Mouse (Mus musculus): Measurements from ENCODE around the gene Gstp2. TPM values are rescaled to one million over a fixed set of nuclear protein-coding genes. Genes with fewer than 3 reads are reported as not detected.

The Gstp2 gene
- polyA plus RNA-seq, 1 experiment: 10.0 TPM

GRCm38 (mm10) chr19:4059069-4059740 is 13.4 kb upstream of the Gstp2 start, which contains the start of gene Gstp3:
Gene Gstp3, minus strand, starts transcription at chr19:4059569.
- Histone ChIP-seq H3K27ac (ENCODE audit: insufficient read depth, low read length) (no peak within 1 kb of the TSS), H3K27me3 (ENCODE audit: control insufficient read depth, insufficient read depth, low read length) (no peaks in the 10 kb centered on the region), H3K4me1 (ENCODE audit: control insufficient read depth, insufficient read depth, low read length) (peaks cover 16% of the 10 kb centered on the region), H3K4me3 (replicated peaks; ENCODE audit: insufficient read depth, low read depth, low read length) (no peak within 1 kb of the TSS)
- WGBS: 87% methylated on average over 15 of the region's 15 CpGs
- no peak for TF ChIP-seq CTCF (IDR thresholded peaks at IDR 0.05; ENCODE audit: borderline replicate concordance, insufficient read depth, low read depth, low read length)
- TF ChIP-seq POLR2A (IDR thresholded peaks at IDR 0.05; ENCODE audit: borderline replicate concordance, insufficient read depth, low read length): no peak
- DNase-seq: peak in 1 of 2 experiments; percentile 3

- no peak for TF ChIP-seq POLR2A (IDR thresholded peaks at IDR 0.05; ENCODE audit: borderline replicate concordance, insufficient read depth, low read length)
- TF ChIP-seq CTCF (IDR thresholded peaks at IDR 0.05; ENCODE audit: borderline replicate concordance, insufficient read depth, low read depth, low read length): no peak
- Histone ChIP-seq H3K27ac (ENCODE audit: insufficient read depth, low read length) (no peak overlapping the region), H3K4me3 (replicated peaks; ENCODE audit: insufficient read depth, low read depth, low read length) (no peak overlapping the region), H3K4me1 (ENCODE audit: control insufficient read depth, insufficient read depth, low read length) (peaks cover 20% of the 10 kb centered on the region), H3K27me3 (ENCODE audit: control insufficient read depth, insufficient read depth, low read length) (no peaks in the 10 kb centered on the region)
- 95% methylated on average over 5 of the region's 5 CpGs for WGBS
- no peak for DNase-seq
These were observed 12.8 kb upstream of the Gstp2 start for GRCm38 (mm10) chr19:4058581-4058980.

DNA sequence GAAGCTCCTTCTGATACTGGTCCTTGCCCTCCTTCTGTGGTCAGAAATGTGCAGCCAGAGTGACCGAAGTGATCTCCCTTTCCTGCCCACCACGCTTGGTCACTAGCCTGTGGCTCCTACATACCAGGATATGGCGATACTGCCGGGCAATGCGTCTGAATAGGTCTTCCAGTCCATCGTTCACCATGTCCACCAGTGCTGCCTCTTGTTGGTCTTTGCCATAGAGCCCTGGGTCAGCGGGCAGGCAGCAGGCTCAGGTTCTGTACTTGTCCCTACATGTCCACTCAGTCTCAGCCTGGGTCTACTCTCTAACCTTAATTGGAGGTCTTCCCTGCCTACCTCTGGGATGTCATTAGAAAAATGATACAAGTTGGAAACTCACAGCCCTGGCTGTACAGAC is 12.1 kb upstream of the Gstp2 start:
- Histone ChIP-seq H3K27ac (ENCODE audit: insufficient read depth, low read length) (no peak overlapping the region), H3K4me3 (replicated peaks; ENCODE audit: insufficient read depth, low read depth, low read length) (no peak overlapping the region), H3K4me1 (ENCODE audit: control insufficient read depth, insufficient read depth, low read length) (peaks cover 20% of the 10 kb centered on the region), H3K27me3 (ENCODE audit: control insufficient read depth, insufficient read depth, low read length) (no peaks in the 10 kb centered on the region)
- WGBS: 96% methylated on average over 7 of the region's 7 CpGs
- TF ChIP-seq CTCF (IDR thresholded peaks at IDR 0.05; ENCODE audit: borderline replicate concordance, insufficient read depth, low read depth, low read length) (no peak), POLR2A (IDR thresholded peaks at IDR 0.05; ENCODE audit: borderline replicate concordance, insufficient read depth, low read length) (no peak)
- no peak for DNase-seq

DNA sequence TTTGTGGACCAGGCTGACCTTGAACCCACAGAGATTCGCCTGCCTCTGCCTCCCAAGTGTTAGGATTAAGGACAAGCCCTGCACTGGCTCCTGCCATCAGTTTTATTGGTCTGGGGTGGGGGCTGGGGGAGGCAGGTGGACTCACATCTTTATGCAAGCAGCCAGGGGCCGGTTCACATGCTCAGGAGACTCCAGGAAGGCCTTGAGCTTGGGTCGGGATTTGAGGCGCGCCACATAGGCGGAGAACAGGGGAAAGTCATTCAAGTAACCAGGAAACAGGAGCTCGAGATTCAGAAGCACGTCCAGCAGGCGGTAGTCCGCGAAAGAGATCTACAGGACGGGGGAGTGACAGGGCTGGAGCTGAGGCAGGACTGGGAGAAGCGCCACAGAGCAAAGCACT is 11.6 kb upstream of the Gstp2 start:
- H3K4me3 ChIP-seq (replicated peaks; ENCODE audit: insufficient read depth, low read depth, low read length): no peak overlapping the region
- WGBS: 91% methylated on average over 13 of the region's 13 CpGs
- TF ChIP-seq POLR2A (IDR thresholded peaks at IDR 0.05; ENCODE audit: borderline replicate concordance, insufficient read depth, low read length) (no peak), CTCF (IDR thresholded peaks at IDR 0.05; ENCODE audit: borderline replicate concordance, insufficient read depth, low read depth, low read length) (no peak)
- H3K27ac ChIP-seq (ENCODE audit: insufficient read depth, low read length): no peak overlapping the region
- DNase-seq: no peak
- H3K4me1 ChIP-seq (ENCODE audit: control insufficient read depth, insufficient read depth, low read length): peaks cover 20% of the 10 kb centered on the region
- no peaks in the 10 kb centered on the region for H3K27me3 ChIP-seq (ENCODE audit: control insufficient read depth, insufficient read depth, low read length)

GRCm38 (mm10) chr19:4056727-4057126 is 10.9 kb upstream of the Gstp2 start:
- Histone ChIP-seq H3K27ac (ENCODE audit: insufficient read depth, low read length) (no peak overlapping the region), H3K27me3 (ENCODE audit: control insufficient read depth, insufficient read depth, low read length) (no peaks in the 10 kb centered on the region), H3K4me1 (ENCODE audit: control insufficient read depth, insufficient read depth, low read length) (peaks cover 20% of the 10 kb centered on the region), H3K4me3 (replicated peaks; ENCODE audit: insufficient read depth, low read depth, low read length) (no peak overlapping the region)
- no peak for DNase-seq
- TF ChIP-seq POLR2A (IDR thresholded peaks at IDR 0.05; ENCODE audit: borderline replicate concordance, insufficient read depth, low read length) (no peak), CTCF (IDR thresholded peaks at IDR 0.05; ENCODE audit: borderline replicate concordance, insufficient read depth, low read depth, low read length) (no peak)
- WGBS: 71% methylated on average over 4 of the region's 4 CpGs

DNA sequence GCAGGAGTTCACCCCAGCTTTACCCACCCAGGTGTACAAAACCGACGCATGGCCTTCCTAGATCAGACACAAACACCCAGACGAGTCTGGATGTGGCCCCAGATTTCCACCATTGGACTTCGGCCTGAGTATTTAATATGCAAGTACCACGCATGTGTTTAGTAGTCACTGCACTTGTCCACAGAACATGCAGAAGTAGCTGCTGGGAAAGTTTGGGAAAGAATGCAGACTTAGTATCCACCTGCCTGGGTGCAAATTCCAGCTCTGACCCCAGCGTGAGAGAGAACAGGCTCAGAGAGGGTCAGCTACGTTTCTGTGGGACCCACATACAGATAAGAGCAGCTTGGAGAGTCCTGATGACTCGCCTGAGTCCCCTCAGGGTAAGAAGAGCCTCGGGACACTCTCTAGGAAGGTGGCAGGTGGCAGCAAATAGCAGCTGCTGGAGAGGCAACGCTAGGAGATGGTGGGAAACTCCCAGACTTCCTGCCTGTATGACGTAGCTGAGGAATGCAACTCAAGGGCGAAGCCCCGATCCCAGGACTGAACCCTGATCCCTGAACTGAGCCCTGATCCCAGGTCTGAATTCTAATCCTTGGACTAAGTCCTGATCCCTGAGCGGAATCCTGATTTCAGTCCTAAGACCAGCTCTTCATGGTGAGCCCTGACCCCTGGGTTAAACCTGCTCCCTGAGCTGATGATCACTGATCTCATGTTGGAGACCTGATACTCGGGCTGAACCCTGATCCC is 10.3 kb upstream of the Gstp2 start:
- Histone ChIP-seq H3K27me3 (ENCODE audit: control insufficient read depth, insufficient read depth, low read length) (no peaks in the 10 kb centered on the region), H3K27ac (ENCODE audit: insufficient read depth, low read length) (peak overlapping the region; percentile 88), H3K4me3 (replicated peaks; ENCODE audit: insufficient read depth, low read depth, low read length) (no peak overlapping the region), H3K4me1 (ENCODE audit: control insufficient read depth, insufficient read depth, low read length) (peaks cover 20% of the 10 kb centered on the region)
- TF ChIP-seq CTCF (IDR thresholded peaks at IDR 0.05; ENCODE audit: borderline replicate concordance, insufficient read depth, low read depth, low read length) (no peak), POLR2A (IDR thresholded peaks at IDR 0.05; ENCODE audit: borderline replicate concordance, insufficient read depth, low read length) (no peak)
- no peak for DNase-seq
- 63% methylated on average over 15 of the region's 15 CpGs for WGBS

- peak; percentile 77 to 83 for DNase-seq
- H3K4me3 ChIP-seq (replicated peaks; ENCODE audit: insufficient read depth, low read depth, low read length): no peak overlapping the region
- peak overlapping the region; percentile 88 for H3K27ac ChIP-seq (ENCODE audit: insufficient read depth, low read length)
- no peaks in the 10 kb centered on the region for H3K27me3 ChIP-seq (ENCODE audit: control insufficient read depth, insufficient read depth, low read length)
- 21% methylated on average over 8 of the region's 8 CpGs for WGBS
- H3K4me1 ChIP-seq (ENCODE audit: control insufficient read depth, insufficient read depth, low read length): peaks cover 20% of the 10 kb centered on the region
- TF ChIP-seq POLR2A (IDR thresholded peaks at IDR 0.05; ENCODE audit: borderline replicate concordance, insufficient read depth, low read length) (no peak), CTCF (IDR thresholded peaks at IDR 0.05; ENCODE audit: borderline replicate concordance, insufficient read depth, low read depth, low read length) (no peak)
These were observed 9.6 kb upstream of the Gstp2 start for GRCm38 (mm10) chr19:4055216-4055946.

Measured in cerebellum, adult 2 months (tissue).